Comparison of ENCODE assay signal across 8 mouse cellular contexts in the genomic region with DNA sequence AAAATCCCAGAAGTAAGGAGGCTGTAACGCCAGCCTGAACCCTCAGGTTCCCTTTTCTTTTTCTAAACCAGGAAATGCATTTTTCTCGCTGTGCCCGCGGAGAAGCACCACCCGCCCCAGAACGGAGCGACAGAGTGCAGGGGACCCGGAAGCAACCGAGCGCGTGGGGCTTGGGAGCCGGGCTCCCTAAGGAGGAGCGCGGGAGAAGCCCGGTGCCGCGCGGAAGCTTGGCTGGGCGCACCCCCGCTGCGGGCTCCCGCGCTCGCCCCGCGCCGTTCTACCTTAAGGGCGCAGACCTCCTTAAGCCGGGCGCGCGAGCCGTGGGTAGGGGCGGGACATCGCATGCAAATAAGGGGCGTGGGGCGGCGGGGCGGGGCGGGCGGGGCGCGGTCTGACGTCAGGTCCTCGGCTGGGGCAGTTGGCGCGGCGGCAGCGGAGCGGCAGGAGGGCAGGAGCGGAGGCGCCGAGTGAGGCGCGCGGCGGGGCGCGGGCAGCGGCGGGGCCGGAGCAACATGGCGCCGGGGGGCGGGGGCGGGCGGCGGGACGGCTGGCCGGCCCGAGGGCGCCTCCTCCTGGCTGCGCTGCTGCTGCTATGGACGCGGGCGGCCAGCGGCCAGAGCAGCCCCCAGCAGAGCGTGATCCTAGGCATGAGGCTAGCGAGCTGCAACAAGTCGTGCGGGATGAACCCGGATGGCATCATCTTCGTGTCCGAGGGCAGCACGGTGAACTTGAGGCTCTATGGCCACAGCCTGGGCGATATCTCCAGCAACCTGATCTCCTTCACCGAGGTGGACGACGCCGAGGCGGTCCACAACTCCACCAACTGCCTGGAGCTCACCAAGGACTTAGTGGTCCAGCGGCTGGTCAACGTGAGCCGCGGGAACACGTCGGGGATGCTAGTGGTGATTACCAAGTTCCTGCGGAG. TPM values are rescaled to one million over a fixed set of nuclear protein-coding genes. Genes with fewer than 3 reads are reported as not detected.
DNase-seq lines count a peak whose midpoint lies in the region; ATAC-seq and TF ChIP-seq lines count a peak whose summit lies in the region.

A gene (plus strand): TSS at position 440 of the 925 bp plus-strand sequence.

- peak; percentile 91 for ATAC-seq in kidney, embryonic 15.5 days (replicated peaks; ENCODE audit: low FRiP score)
- peak; percentile 86 for ATAC-seq in limb, embryonic 15.5 days (ENCODE audit: insufficient number of reproducible peaks, low FRiP score, low TSS enrichment, low read depth)
- ATAC-seq in midbrain, postnatal 0 days (ENCODE audit: low FRiP score) = peak; percentile 86

- peak within 1 kb of the TSS; percentile 77 for H3K4me2 ChIP-seq in kidney, embryonic 15.5 days
- H3K4me2 ChIP-seq in limb, embryonic 15.5 days = peak within 1 kb of the TSS; percentile 81
- H3K4me2 ChIP-seq in midbrain, postnatal 0 days (ENCODE audit: low read depth, low read length, poor library complexity, severe bottlenecking) = peak within 1 kb of the TSS; percentile 65

- DNase-seq in A20 (ENCODE audit: low read depth, low spot score) = peak; percentile 91
- peak; percentile 97 for DNase-seq in brain, adult 2 months (ENCODE audit: low read depth, low spot score)
- peak; percentile 96 for DNase-seq in heart, embryonic 10.5 days (ENCODE audit: low spot score)
- peak; percentile 82 for DNase-seq in midbrain, postnatal 0 days (ENCODE audit: low spot score)
- peak; percentile 76 to 90 for DNase-seq in spleen, postnatal 10 days (ENCODE audit: low spot score in 2 of 2)

- no peaks in the 10 kb centered on the region for H3K27me3 ChIP-seq in heart, embryonic 10.5 days (ENCODE audit: insufficient read depth, poor library complexity, severe bottlenecking)
- no peaks in the 10 kb centered on the region for H3K27me3 ChIP-seq in kidney, embryonic 15.5 days
- no peaks in the 10 kb centered on the region for H3K27me3 ChIP-seq in limb, embryonic 15.5 days
- H3K27me3 ChIP-seq in midbrain, postnatal 0 days (ENCODE audit: insufficient read depth, low read length) = no peaks in the 10 kb centered on the region

- no peaks in the 10 kb centered on the region for H3K9me3 ChIP-seq in heart, embryonic 10.5 days
- H3K9me3 ChIP-seq in kidney, embryonic 15.5 days (replicated peaks) = no peaks in the 10 kb centered on the region
- no peaks in the 10 kb centered on the region for H3K9me3 ChIP-seq in limb, embryonic 15.5 days
- no peaks in the 10 kb centered on the region for H3K9me3 ChIP-seq in midbrain, postnatal 0 days (ENCODE audit: low read length)

- WGBS in heart, embryonic 10.5 days = under 1% methylated on average over 89 of the region's 98 CpGs
- under 1% methylated on average over 72 of the region's 98 CpGs for WGBS in kidney, embryonic 15.5 days
- WGBS in limb, embryonic 15.5 days = under 1% methylated on average over 68 of the region's 98 CpGs
- WGBS in midbrain, postnatal 0 days = under 1% methylated on average over 76 of the region's 98 CpGs

- 0 out of 2 replicates have a peak, but pooled peaks have one; percentile 26 for TF ChIP-seq CTCF in embryonic fibroblast, embryonic 13.5 days (IDR thresholded peaks at IDR 0.05; ENCODE audit: borderline replicate concordance, insufficient read depth, low read length)
- peak; percentile 42 for TF ChIP-seq CTCF in midbrain, postnatal 0 days (IDR thresholded peaks at IDR 0.05)

- H3K27ac ChIP-seq in embryonic fibroblast, embryonic 13.5 days (ENCODE audit: insufficient read depth, low read length) = peak within 1 kb of the TSS; percentile 62
- H3K27ac ChIP-seq in heart, embryonic 10.5 days = peak within 1 kb of the TSS; percentile 90
- peak within 1 kb of the TSS; percentile 66 for H3K27ac ChIP-seq in kidney, embryonic 15.5 days
- peak within 1 kb of the TSS; percentile 68 for H3K27ac ChIP-seq in limb, embryonic 15.5 days
- peak within 1 kb of the TSS; percentile 62 for H3K27ac ChIP-seq in midbrain, postnatal 0 days (ENCODE audit: low read depth, low read length)

- peak; percentile 64 for TF ChIP-seq POLR2A in embryonic fibroblast, embryonic 13.5 days (IDR thresholded peaks at IDR 0.05; ENCODE audit: low read depth, low read length)

- peak within 1 kb of the TSS; percentile 69 for H3K4me3 ChIP-seq in embryonic fibroblast, embryonic 13.5 days (ENCODE audit: insufficient read depth, low read length)
- peak within 1 kb of the TSS; percentile 73 for H3K4me3 ChIP-seq in heart, embryonic 10.5 days
- peak within 1 kb of the TSS; percentile 70 for H3K4me3 ChIP-seq in kidney, embryonic 15.5 days (replicated peaks)
- H3K4me3 ChIP-seq in limb, embryonic 15.5 days = peak within 1 kb of the TSS; percentile 74
- H3K4me3 ChIP-seq in midbrain, postnatal 0 days (ENCODE audit: low read depth, low read length) = peak within 1 kb of the TSS; percentile 69

- peaks cover 19% of the 10 kb centered on the region for H3K4me1 ChIP-seq in embryonic fibroblast, embryonic 13.5 days (ENCODE audit: control insufficient read depth, insufficient read depth, low read length)
- H3K4me1 ChIP-seq in heart, embryonic 10.5 days = peaks cover 50% of the 10 kb centered on the region
- peaks cover 54% of the 10 kb centered on the region for H3K4me1 ChIP-seq in kidney, embryonic 15.5 days
- H3K4me1 ChIP-seq in limb, embryonic 15.5 days = peaks cover 50% of the 10 kb centered on the region
- peaks cover 30% of the 10 kb centered on the region for H3K4me1 ChIP-seq in midbrain, postnatal 0 days (ENCODE audit: insufficient read depth, low read length)

- no peaks in the 10 kb centered on the region for H3K36me3 ChIP-seq in heart, embryonic 10.5 days
- H3K36me3 ChIP-seq in kidney, embryonic 15.5 days = no peaks in the 10 kb centered on the region
- no peaks in the 10 kb centered on the region for H3K36me3 ChIP-seq in limb, embryonic 15.5 days
- H3K36me3 ChIP-seq in midbrain, postnatal 0 days (ENCODE audit: insufficient read depth, low read length) = no peaks in the 10 kb centered on the region

- H3K9ac ChIP-seq in kidney, embryonic 15.5 days = peak within 1 kb of the TSS; percentile 59
- H3K9ac ChIP-seq in limb, embryonic 15.5 days = peak within 1 kb of the TSS; percentile 50
- peak within 1 kb of the TSS; percentile 71 for H3K9ac ChIP-seq in midbrain, postnatal 0 days (replicated peaks; ENCODE audit: low read length, poor library complexity, severe bottlenecking)

RNA-seq across cellular contexts. Expression of the gene that starts here (rescaled TPM):
- polyA plus RNA-seq in embryonic fibroblast, embryonic 13.5 days (2011; ENCODE audit: insufficient read length, low read depth, missing spikeins) = 10.4 and 11.6 TPM in 2 replicates
- polyA plus RNA-seq in heart, embryonic 10.5 days (2016; fragmentation: Nextera tagmentation; extraction: Ambion mirVana) = 7.1 and 8.6 TPM in 2 replicates
- 12.3 and 12.4 TPM in 2 replicates for polyA plus RNA-seq in kidney, embryonic 15.5 days (2015; fragmentation: Nextera tagmentation; extraction: Ambion mirVana)
- 14.9 and 15.3 TPM in 2 replicates for polyA plus RNA-seq in limb, embryonic 15.5 days (2015; fragmentation: Nextera tagmentation; extraction: Ambion mirVana)
- total RNA-seq in midbrain, postnatal 0 days (2014; rRNA removed) = 15.6 and 16.8 TPM in 2 replicates
- polyA plus RNA-seq in midbrain, postnatal 0 days (2015; fragmentation: Nextera tagmentation; extraction: Ambion mirVana) = 10.6 and 11.0 TPM in 2 replicates

Comparison
In these comparisons a context has a peak if more than half of its experiments do, and no peak if none do; other contexts are left out.
1. Peak in every context shown above with its lines: DNase-seq, ATAC-seq, H3K4me3 ChIP-seq and H3K27ac ChIP-seq.